Mouse (Mus musculus) E14TG2a.4 (cell line): Measurements from ENCODE around the gene Myf5.

Experiments used
- H3K27me3 ChIP-seq: 2 replicates; pipeline ENCODE4 v1.6.1; 2014; ENCODE audit warnings: low read length, control low read depth; ENCODE audit not compliant: insufficient read depth
- H3K36me3 ChIP-seq: 2 replicates; pipeline ENCODE4 v1.6.1; 2014; ENCODE audit warnings: low read length, control low read depth; ENCODE audit not compliant: insufficient read depth
- H3K4me1 ChIP-seq: replicated peaks from 2 replicates; pipeline ENCODE4 v1.6.1; 2014; ENCODE audit warnings: low read depth, low read length, control low read depth
- H3K4me3 ChIP-seq: replicated peaks from 2 replicates; pipeline ENCODE4 v1.5.1; 2014; ENCODE audit warnings: mild to moderate bottlenecking, low read length
- H3K9me3 ChIP-seq: 2 replicates; pipeline ENCODE4 v1.6.1; 2014; ENCODE audit warnings: low read length, control low read depth
- CTCF ChIP-seq: conservative IDR thresholded peaks from 2 replicates; pipeline ENCODE4 v1.5.1; 2014; ENCODE audit warnings: low read length
- NANOG ChIP-seq: IDR thresholded peaks from 2 replicates; pipeline ENCODE4 v1.6.1; 2014; ENCODE audit warnings: borderline replicate concordance, low read length, mixed read lengths
- POU5F1 ChIP-seq: IDR thresholded peaks from 2 replicates; pipeline ENCODE4 v1.6.1; 2014; ENCODE audit warnings: low read length, borderline replicate concordance

The Myf5 gene

DNA sequence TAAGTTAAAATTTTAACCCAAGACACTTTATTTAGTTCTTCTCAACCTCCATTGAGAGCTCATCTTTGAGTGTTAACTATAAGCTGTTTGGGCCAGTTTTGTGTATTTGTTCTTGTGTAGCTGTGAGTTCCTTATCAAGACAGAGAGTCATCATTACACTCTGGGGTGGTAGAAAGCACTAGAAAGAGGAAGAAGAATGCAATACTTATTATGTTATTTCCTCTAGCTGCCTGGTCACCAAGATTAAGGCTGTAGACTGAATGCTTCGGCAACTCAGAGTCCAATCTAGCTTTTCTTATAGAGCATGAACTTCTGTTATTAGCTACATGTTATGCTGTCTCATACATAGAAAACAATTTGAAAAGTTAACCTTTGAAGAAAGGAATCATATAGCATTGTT, 10.5 kb upstream of the Myf5 start:
- no peak overlapping the region for H3K4me3 ChIP-seq
- H3K9me3 ChIP-seq, result no peaks in the 10 kb centered on the region
- H3K36me3 ChIP-seq, result no peaks in the 10 kb centered on the region
- H3K4me1 ChIP-seq, result peaks cover 12% of the 10 kb centered on the region
- TF ChIP-seq CTCF (no peak), NANOG (no peak), POU5F1 (no peak)
- peaks cover 13% of the 10 kb centered on the region for H3K27me3 ChIP-seq

DNA sequence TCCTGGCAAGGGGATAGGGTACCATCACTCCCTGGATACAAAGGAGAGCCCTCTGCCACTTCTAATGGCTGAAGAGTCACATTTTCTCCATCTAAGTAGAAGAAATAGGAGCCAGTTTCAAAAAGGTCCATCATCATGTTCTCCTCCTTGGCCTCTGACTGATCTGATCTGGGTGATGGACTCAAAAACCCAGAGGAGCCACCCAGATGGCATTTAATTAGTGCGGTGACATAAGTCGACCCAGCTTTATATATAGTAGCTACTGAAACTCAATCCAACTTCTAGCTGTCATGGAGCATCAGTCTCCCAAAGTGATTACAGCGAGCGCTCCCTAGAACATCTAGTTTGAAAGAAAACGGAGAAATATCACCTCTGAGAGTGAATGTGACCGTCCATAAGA, 8.6 kb upstream of the Myf5 start, which contains the start of gene Myf6:
TSS of gene Myf6 (minus strand) at position 170 of the 400 bp plus-strand sequence.
- Histone ChIP-seq H3K4me1 (peaks cover 12% of the 10 kb centered on the region), H3K9me3 (no peaks in the 10 kb centered on the region)
- TF ChIP-seq NANOG, result no peak
- TF ChIP-seq POU5F1, result no peak
- TF ChIP-seq CTCF, result no peak

DNA sequence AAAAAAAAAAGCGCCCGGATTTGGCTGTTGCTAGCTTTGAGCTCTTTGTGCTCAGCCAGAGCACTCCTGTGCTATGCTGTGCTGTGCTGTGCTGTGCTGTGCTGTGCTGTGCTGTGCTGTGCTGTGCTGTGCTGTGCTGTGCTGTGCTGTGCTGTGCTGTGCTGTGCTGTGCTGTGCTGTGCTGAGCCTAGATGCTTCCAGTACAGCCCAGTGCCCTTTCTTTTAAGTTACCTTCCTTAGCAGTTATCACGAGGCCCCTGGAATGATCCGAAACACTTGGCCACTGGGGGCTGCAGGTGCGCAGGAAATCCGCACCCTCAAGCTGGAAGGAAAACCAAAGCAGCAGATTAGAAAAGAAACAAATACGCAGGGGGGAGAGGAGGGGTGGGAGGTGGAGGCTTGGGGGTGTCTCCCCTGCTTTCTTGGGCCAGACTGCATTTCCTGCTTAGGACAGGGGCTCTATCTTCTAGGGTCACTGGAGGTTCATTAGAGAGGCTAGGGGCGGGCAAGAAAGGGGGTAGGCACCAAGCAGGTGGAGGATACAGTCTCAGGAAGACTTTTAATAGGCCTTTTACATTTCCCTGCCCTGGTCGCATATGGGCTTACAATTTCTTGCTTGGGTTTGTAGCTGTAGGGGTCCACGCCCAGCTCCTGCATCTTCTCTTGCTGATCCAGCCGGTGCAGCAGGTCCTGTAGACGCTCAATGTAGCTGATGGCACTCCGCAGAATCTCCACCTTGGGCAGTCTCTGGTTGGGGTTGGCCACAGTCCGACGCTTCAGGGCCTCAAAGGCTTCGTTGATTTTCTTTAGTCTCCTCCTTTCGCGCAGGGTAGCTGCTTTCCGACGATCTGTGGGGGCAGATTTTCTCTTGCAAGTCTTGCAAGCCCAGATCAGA, 7.9 kb upstream of the Myf5 start:
- 0 out of 2 replicates have a peak overlapping the region, but pooled peaks have one; percentile 3 for H3K4me3 ChIP-seq
- TF ChIP-seq POU5F1, result no peak
- TF ChIP-seq CTCF, result no peak
- H3K36me3 ChIP-seq, result no peaks in the 10 kb centered on the region
- peaks cover 19% of the 10 kb centered on the region for H3K4me1 ChIP-seq
- H3K9me3 ChIP-seq, result no peaks in the 10 kb centered on the region
- H3K27me3 ChIP-seq, result peaks cover 13% of the 10 kb centered on the region

More for the DNA sequence above, 8.6 kb upstream of the Myf5 start, which contains the start of gene Myf6:
- Histone ChIP-seq H3K36me3 (no peaks in the 10 kb centered on the region), H3K27me3 (peaks cover 13% of the 10 kb centered on the region), H3K4me3 (0 out of 2 replicates have a peak within 1 kb of the TSS, but pooled peaks have one; percentile 3)

DNA sequence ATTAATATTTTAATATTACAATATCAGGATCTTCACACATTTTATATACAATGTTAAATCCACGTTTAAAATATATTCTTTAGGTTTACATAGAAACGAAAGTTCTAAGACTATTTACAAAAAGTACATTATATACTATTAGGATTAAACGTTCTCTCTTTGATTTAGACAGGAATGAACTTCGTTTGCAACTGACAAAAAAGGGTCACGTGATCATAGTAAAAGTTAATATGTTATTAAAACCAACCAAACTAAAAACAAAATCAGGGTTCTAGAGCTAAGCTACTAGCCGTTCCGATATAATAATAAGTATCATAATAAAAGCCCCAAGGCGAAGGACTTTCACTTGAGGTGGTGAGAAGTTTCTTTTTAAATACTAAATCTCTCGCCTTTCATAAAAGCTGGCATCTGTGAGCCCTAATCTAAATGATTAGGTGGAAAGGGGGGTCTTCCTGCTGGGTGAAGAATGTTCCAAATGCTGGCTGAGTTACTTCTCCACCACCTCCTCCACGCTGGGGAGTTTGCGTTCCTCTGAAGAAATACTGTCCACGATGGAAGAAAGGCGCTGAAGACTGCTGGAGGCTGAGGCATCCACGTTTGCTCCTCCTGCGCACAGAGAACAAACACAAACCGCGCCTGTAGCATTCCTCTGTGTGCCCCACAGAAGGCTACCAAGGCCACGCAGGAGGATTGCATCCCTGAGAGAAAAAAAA, 7.1 kb upstream of the Myf5 start:
- Histone ChIP-seq H3K9me3 (no peaks in the 10 kb centered on the region), H3K4me3 (no peak overlapping the region), H3K36me3 (no peaks in the 10 kb centered on the region), H3K27me3 (peaks cover 13% of the 10 kb centered on the region), H3K4me1 (peaks cover 27% of the 10 kb centered on the region)
- TF ChIP-seq CTCF (no peak), NANOG (no peak), POU5F1 (no peak)

DNA sequence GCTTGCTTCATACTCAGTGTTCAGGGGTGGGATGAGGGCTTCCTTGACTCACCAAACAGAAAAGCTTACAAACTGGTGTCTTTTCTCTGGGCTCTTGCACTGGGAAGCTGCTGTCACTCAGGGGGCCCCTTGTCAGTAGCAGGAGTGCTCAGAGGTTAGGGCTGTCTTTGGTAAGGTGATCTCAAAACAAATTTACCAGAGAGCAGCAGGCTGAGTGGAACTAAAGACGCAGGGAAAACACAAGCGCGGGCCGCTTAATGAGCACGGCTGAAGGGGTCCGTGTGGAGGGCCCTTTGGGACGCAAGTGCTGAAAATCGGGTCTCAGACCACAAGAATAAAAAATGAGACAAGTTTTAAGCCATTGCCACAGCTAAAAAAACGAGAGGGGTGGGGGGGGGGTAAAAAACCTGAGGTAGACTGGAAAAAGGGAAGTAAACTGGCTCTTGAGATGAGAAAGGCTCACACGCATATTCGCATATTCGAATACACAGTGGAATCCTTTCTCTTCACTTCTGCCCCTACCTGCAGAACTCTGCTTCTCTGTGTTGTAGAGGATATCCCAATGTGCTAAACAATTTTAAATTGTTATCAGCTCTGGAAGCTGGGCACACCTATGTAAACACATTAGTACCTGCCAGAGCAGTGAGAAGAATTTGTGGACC, 2.9 kb upstream of the Myf5 start:
- peak; percentile 96 for TF ChIP-seq POU5F1
- no peak for TF ChIP-seq CTCF

DNA sequence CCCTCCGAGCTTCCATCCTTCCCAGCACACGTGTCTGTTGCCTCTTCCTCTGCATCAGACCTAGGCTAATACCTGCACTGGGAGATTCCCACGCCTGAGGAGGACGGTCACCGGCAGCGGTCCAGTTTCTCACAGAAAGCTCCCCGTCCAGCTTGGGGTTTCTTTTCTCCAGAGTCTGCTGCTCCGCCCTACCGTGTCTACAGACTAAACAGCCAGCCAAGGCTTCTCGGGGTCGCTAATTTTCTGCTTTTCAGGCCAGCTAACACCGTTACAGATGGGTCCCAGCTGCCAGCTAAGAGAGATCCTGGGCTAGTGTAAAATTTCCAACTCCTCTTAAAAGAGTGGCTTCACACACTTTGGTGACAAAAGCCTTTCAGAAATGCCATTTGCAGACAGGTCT, 836 bp upstream of the Myf5 start:
- Histone ChIP-seq H3K27me3 (peaks cover 14% of the 10 kb centered on the region; the same call in 1 of the 2 replicates), H3K36me3 (no peaks in the 10 kb centered on the region), H3K9me3 (no peaks in the 10 kb centered on the region), H3K4me3 (no peak overlapping the region), H3K4me1 (peaks cover 27% of the 10 kb centered on the region)
- no peak for TF ChIP-seq POU5F1
- no peak for TF ChIP-seq NANOG
- no peak for TF ChIP-seq CTCF

More for the DNA sequence above, 2.9 kb upstream of the Myf5 start:
- H3K9me3 ChIP-seq, result no peaks in the 10 kb centered on the region
- H3K36me3 ChIP-seq, result no peaks in the 10 kb centered on the region
- no peak overlapping the region for H3K4me3 ChIP-seq
- peaks cover 16% of the 10 kb centered on the region; the same call in 1 of the 2 replicates for H3K27me3 ChIP-seq
- peaks cover 32% of the 10 kb centered on the region for H3K4me1 ChIP-seq

DNA sequence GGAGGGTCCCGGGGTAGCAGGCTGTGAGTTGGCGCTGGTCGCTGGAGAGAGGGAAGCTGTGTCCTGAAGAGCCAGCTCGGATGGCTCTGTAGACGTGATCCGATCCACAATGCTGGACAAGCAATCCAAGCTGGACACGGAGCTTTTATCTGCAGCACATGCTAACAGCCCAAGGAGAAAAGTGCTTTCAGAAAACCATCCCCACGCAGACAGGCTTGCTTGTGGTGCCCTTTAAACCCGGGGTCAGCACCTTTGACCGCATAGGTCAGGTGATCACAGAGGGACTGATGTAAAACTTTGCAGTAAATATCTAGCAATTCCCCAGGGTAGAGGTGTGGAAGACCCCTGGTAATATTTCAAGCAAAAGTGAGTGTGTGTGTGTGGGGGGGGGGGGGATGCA, 1.9 kb downstream of the Myf5 start:
- Histone ChIP-seq H3K4me3 (no peak overlapping the region), H3K27me3 (peaks cover 11% of the 10 kb centered on the region; the same call in 1 of the 2 replicates), H3K36me3 (no peaks in the 10 kb centered on the region), H3K4me1 (peaks cover 22% of the 10 kb centered on the region), H3K9me3 (no peaks in the 10 kb centered on the region)
- TF ChIP-seq CTCF (no peak), NANOG (no peak), POU5F1 (no peak)

DNA sequence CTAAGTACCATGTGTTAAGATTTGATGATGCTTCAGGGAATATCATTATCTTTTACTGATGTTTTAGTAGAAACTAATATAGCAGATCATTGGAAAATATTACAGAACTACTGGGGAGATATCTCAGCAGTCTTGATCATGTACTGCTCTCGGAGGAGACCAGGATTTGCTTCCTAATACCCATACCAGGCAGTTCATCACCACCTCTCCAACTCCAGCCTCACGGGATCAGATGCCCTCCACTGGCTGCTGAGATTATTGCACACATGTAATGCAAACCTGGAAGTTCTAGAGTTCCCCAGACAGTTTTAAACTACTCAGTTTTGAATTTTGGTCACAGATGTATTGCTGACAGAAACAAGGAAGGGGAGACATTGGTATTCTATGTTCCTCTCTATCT, 12.4 kb downstream of the Myf5 start:
- no peaks in the 10 kb centered on the region for H3K27me3 ChIP-seq

More for the DNA sequence above, 12.4 kb downstream of the Myf5 start:
- Histone ChIP-seq H3K4me1 (no peaks in the 10 kb centered on the region), H3K36me3 (no peaks in the 10 kb centered on the region), H3K9me3 (no peaks in the 10 kb centered on the region), H3K4me3 (no peak overlapping the region)
- TF ChIP-seq NANOG (no peak), CTCF (0 out of 2 replicates have a peak, but pooled peaks have one; percentile 7), POU5F1 (no peak)
